Comparison of ENCODE assay signal across 29 mouse cellular contexts in genomic region chr13:38918188-38918885, GRCm38 (mm10). TPM values are rescaled to one million over a fixed set of nuclear protein-coding genes. Genes with fewer than 3 reads are reported as not detected.
A peak's percentile ranks its signal among the peaks of the same experiment; 100 is the strongest.
DNase-seq lines count a peak whose midpoint lies in the region; ATAC-seq and TF ChIP-seq lines count a peak whose summit lies in the region.
"Had no signal": no experiment of that assay in that cellular context is flagged by ENCODE, and none has a peak within 500 bp of the region (broad histone marks: within the 10 kb centered on the region; RNA-seq: fewer than 3 reads in every experiment).

No protein-coding gene starts in this region.

- TF ChIP-seq POLR2A in brain, embryonic 14.5 days (IDR thresholded peaks at IDR 0.05; ENCODE audit: borderline replicate concordance, extremely low read depth, insufficient read depth, insufficient read length, poor library complexity, severe bottlenecking), result no peak

- WGBS in midbrain, embryonic 13.5 days, result 45% methylated on average over 9 of the region's 9 CpGs
- WGBS in midbrain, embryonic 11.5 days, result 72% methylated on average over 9 of the region's 9 CpGs
- WGBS in forebrain, embryonic 16.5 days, result 12% methylated on average over 9 of the region's 9 CpGs
- WGBS in neural tube, embryonic 15.5 days, result 41% methylated on average over 9 of the region's 9 CpGs

- H3K36me3 ChIP-seq in midbrain, embryonic 13.5 days, result no peaks in the 10 kb centered on the region
- H3K36me3 ChIP-seq in midbrain, embryonic 11.5 days (ENCODE audit: control insufficient read depth, insufficient read depth, low read length), result no peaks in the 10 kb centered on the region
- H3K36me3 ChIP-seq in forebrain, embryonic 16.5 days (ENCODE audit: control insufficient read depth, insufficient read depth), result no peaks in the 10 kb centered on the region
- no peaks in the 10 kb centered on the region for H3K36me3 ChIP-seq in neural tube, embryonic 15.5 days
- H3K36me3 ChIP-seq: embryonic facial prominence, embryonic 10.5 days; embryonic facial prominence, embryonic 15.5 days; hindbrain, embryonic 12.5 days; neural tube, embryonic 12.5 days; stomach, embryonic 15.5 days had no signal

- H3K4me1 ChIP-seq in midbrain, embryonic 13.5 days (replicated peaks), result 0 out of 2 replicates have a peak, but pooled peaks cover 5% of the 10 kb centered on the region
- no peaks in the 10 kb centered on the region for H3K4me1 ChIP-seq in midbrain, embryonic 11.5 days (ENCODE audit: control insufficient read depth, insufficient read depth, low read length)
- peaks cover 4% of the 10 kb centered on the region; the same call in 1 of the 2 replicates for H3K4me1 ChIP-seq in forebrain, embryonic 16.5 days (replicated peaks; ENCODE audit: control insufficient read depth, insufficient read depth, low read length)
- H3K4me1 ChIP-seq in neural tube, embryonic 15.5 days, result peaks cover 7% of the 10 kb centered on the region; the same call in 1 of the 2 replicates
- H3K4me1 ChIP-seq: embryonic facial prominence, embryonic 10.5 days; embryonic facial prominence, embryonic 15.5 days; hindbrain, embryonic 12.5 days; neural tube, embryonic 12.5 days; stomach, embryonic 15.5 days had no signal

- H3K4me3 ChIP-seq in midbrain, embryonic 13.5 days (replicated peaks), result no peak overlapping the region
- no peak overlapping the region for H3K4me3 ChIP-seq in midbrain, embryonic 11.5 days (ENCODE audit: low read depth, low read length)
- H3K4me3 ChIP-seq in forebrain, embryonic 16.5 days (replicated peaks; ENCODE audit: low read length), result no peak overlapping the region
- no peak overlapping the region for H3K4me3 ChIP-seq in neural tube, embryonic 15.5 days (replicated peaks)
- H3K4me3 ChIP-seq: embryonic facial prominence, embryonic 10.5 days; embryonic facial prominence, embryonic 15.5 days; hindbrain, embryonic 12.5 days; myocyte; neural tube, embryonic 12.5 days; stomach, embryonic 15.5 days had no signal

- no peaks in the 10 kb centered on the region for H3K9me3 ChIP-seq in midbrain, embryonic 13.5 days
- H3K9me3 ChIP-seq in midbrain, embryonic 11.5 days (ENCODE audit: control insufficient read depth, low read length), result no peaks in the 10 kb centered on the region
- H3K9me3 ChIP-seq in forebrain, embryonic 16.5 days (ENCODE audit: control insufficient read depth, low read length), result no peaks in the 10 kb centered on the region
- no peaks in the 10 kb centered on the region for H3K9me3 ChIP-seq in neural tube, embryonic 15.5 days (replicated peaks)
- H3K9me3 ChIP-seq: embryonic facial prominence, embryonic 10.5 days; embryonic facial prominence, embryonic 15.5 days; hindbrain, embryonic 12.5 days; neural tube, embryonic 12.5 days; stomach, embryonic 15.5 days had no signal

- DNase-seq in midbrain, embryonic 11.5 days (ENCODE audit: low spot score, missing footprints), result no peak
- peak; percentile 85 for DNase-seq in brain, embryonic 14.5 days (ENCODE audit: low read depth)
- DNase-seq in right cerebral cortex, postnatal 25 days, result no peak
- DNase-seq: adrenal gland, adult 8-10 months; B cell, adult 2 months; cerebellum, adult 11-12 months; cerebellum, adult 9-11 months; gastrocnemius, postnatal 36 days; heart, adult 18-20 months; heart, postnatal 36 days; kidney, adult 9 months; kidney, postnatal 10 days; layer of hippocampus, adult 9-11 months; liver; lung, adult 2 months; lung, postnatal 10 days; right cerebral cortex, postnatal 14 days had no signal

- no peak for TF ChIP-seq CTCF in brain, embryonic 14.5 days (IDR thresholded peaks at IDR 0.05; ENCODE audit: borderline replicate concordance, extremely low read depth, insufficient read depth, insufficient read length)

- peak; percentile 53; the same call in 1 of the 2 replicates for ATAC-seq in midbrain, embryonic 13.5 days
- ATAC-seq in midbrain, embryonic 11.5 days (ENCODE audit: low FRiP score), result no peak
- peak; percentile 91 for ATAC-seq in forebrain, embryonic 16.5 days
- no peak for ATAC-seq in neural tube, embryonic 15.5 days (ENCODE audit: low FRiP score)
- ATAC-seq: intestine, postnatal 0 days had no signal

- H3K4me2 ChIP-seq in midbrain, embryonic 13.5 days (replicated peaks), result no peak overlapping the region
- H3K4me2 ChIP-seq in midbrain, embryonic 11.5 days, result no peak overlapping the region
- no peak overlapping the region for H3K4me2 ChIP-seq in forebrain, embryonic 16.5 days (ENCODE audit: low read length)
- H3K4me2 ChIP-seq in neural tube, embryonic 15.5 days, result no peak overlapping the region
- H3K4me2 ChIP-seq: embryonic facial prominence, embryonic 15.5 days; heart, embryonic 11.5 days; hindbrain, embryonic 12.5 days; neural tube, embryonic 12.5 days; stomach, embryonic 15.5 days had no signal

- H3K27me3 ChIP-seq in midbrain, embryonic 13.5 days, result no peaks in the 10 kb centered on the region
- no peaks in the 10 kb centered on the region for H3K27me3 ChIP-seq in midbrain, embryonic 11.5 days (ENCODE audit: control insufficient read depth, insufficient read depth, low read length)
- no peaks in the 10 kb centered on the region for H3K27me3 ChIP-seq in forebrain, embryonic 16.5 days (replicated peaks; ENCODE audit: control insufficient read depth, insufficient read depth, low read length)
- no peaks in the 10 kb centered on the region for H3K27me3 ChIP-seq in neural tube, embryonic 15.5 days (replicated peaks)
- H3K27me3 ChIP-seq: embryonic facial prominence, embryonic 15.5 days; hindbrain, embryonic 12.5 days; neural tube, embryonic 12.5 days; stomach, embryonic 15.5 days had no signal

- H3K27ac ChIP-seq in midbrain, embryonic 13.5 days, result 0 out of 2 replicates have a peak overlapping the region, but pooled peaks have one; percentile 17
- H3K27ac ChIP-seq in midbrain, embryonic 11.5 days (ENCODE audit: low read depth, low read length), result no peak overlapping the region
- 0 out of 2 replicates have a peak overlapping the region, but pooled peaks have one; percentile 28 for H3K27ac ChIP-seq in forebrain, embryonic 16.5 days (ENCODE audit: low read length)
- H3K27ac ChIP-seq in neural tube, embryonic 15.5 days (replicated peaks), result no peak overlapping the region
- H3K27ac ChIP-seq: embryonic facial prominence, embryonic 10.5 days; embryonic facial prominence, embryonic 15.5 days; hindbrain, embryonic 12.5 days; liver, embryonic 14.5 days; neural tube, embryonic 12.5 days; stomach, embryonic 15.5 days had no signal

- no peak overlapping the region for H3K9ac ChIP-seq in midbrain, embryonic 13.5 days (replicated peaks)
- no peak overlapping the region for H3K9ac ChIP-seq in midbrain, embryonic 11.5 days (ENCODE audit: low read length)
- no peak overlapping the region for H3K9ac ChIP-seq in forebrain, embryonic 16.5 days (replicated peaks; ENCODE audit: low read depth, low read length)
- no peak overlapping the region for H3K9ac ChIP-seq in neural tube, embryonic 15.5 days (replicated peaks)
- H3K9ac ChIP-seq: embryonic facial prominence, embryonic 15.5 days; hindbrain, embryonic 12.5 days; liver, embryonic 14.5 days; neural tube, embryonic 12.5 days; stomach, embryonic 15.5 days had no signal

RNA-seq across cellular contexts. Expression of gene Slc35b3, which starts 42.3 kb away (rescaled TPM):
- polyA plus RNA-seq in midbrain, embryonic 13.5 days (2015; fragmentation: Nextera tagmentation; extraction: Ambion mirVana), result 31.8 and 32.1 TPM in 2 replicates
- polyA plus RNA-seq in midbrain, embryonic 11.5 days (2014; fragmentation: Nextera tagmentation; extraction: Ambion mirVana), result 27.6 and 29.1 TPM in 2 replicates
- 31.8 and 41.2 TPM in 2 replicates for polyA plus RNA-seq in brain, embryonic 14.5 days (2012; rRNA removed)
- 32.7 and 35.9 TPM in 2 replicates for polyA plus RNA-seq in forebrain, embryonic 16.5 days (2015; fragmentation: Nextera tagmentation; extraction: Ambion mirVana)
- 28.5 and 33.6 TPM in 2 replicates for polyA plus RNA-seq in neural tube, embryonic 15.5 days (2015; fragmentation: Nextera tagmentation; extraction: Ambion mirVana)

Comparison
In these comparisons a context has a peak if more than half of its experiments do, and no peak if none do; other contexts are left out.
1. ATAC-seq: peak in midbrain, embryonic 13.5 days (single experiment) and forebrain, embryonic 16.5 days (single experiment); none in midbrain, embryonic 11.5 days (single experiment) and neural tube, embryonic 15.5 days (single experiment).
2. H3K27ac ChIP-seq: peak in midbrain, embryonic 13.5 days (single experiment) and forebrain, embryonic 16.5 days (single experiment); none in midbrain, embryonic 11.5 days (single experiment) and neural tube, embryonic 15.5 days (single experiment).